Mouse (Mus musculus) CD4-positive helper T cell, adult 2 months (primary cell): ENCODE results near the gene Tctn1.
A peak's percentile ranks its signal among the peaks of the same experiment; 100 is the strongest.

Experiments
- DNase-seq: peaks from one replicate; pipeline ENCODE4 v3.0.0-alpha.2; 2012; ENCODE audit warnings: low read depth, missing footprints, low spot score

The Tctn1 gene

DNA sequence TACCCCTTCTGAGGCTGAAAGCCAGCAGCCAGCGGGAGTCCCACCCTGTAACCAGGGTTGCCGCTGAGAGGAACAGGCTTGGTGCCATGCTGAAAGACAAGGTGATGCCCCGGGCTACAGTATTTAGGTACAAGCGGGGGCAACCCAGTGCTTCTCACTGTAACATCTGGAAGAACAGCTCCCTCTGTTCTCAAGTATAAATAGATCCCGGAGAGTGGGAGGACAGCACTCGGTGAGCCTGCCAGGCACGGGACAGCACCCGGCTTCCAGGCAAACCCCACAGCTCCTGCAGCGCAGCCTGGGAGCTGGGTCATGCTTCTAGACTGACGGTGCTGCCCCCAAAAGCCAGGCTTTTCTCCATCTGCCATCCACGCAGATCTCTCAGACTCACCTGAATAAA is 16.7 kb downstream of the Tctn1 start:
- DNase-seq: no peak

DNA sequence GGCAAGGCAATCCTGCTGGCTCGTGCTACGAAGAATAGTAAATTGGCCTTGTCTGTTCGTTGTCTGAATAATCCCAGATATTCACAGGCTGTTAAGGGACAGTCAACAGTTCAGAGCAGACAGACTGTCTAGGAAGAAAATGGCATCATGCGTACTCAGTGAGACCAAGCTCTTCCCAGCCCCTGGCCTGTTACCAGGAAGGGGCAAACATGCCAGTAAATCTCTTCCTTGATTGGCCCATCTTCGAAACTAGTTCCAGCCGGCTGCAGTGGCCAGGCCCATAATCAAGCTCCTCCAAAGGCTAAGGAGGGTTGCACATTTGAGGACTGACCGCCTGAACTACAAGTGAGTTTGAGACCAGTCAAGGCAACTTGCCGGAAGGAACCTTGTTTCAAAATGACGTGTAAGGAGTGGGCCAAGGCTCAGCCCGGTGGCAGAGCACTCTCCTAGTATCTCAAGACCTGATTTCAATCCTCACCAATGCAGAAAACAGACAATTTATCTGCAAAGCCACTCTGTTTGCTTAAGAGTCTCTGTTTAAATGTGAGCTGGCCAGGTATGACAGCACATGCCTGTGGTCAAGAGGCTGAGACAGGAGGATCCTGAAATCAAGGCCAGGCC is 17.6 kb downstream of the Tctn1 start:
- DNase-seq: no peak

DNA sequence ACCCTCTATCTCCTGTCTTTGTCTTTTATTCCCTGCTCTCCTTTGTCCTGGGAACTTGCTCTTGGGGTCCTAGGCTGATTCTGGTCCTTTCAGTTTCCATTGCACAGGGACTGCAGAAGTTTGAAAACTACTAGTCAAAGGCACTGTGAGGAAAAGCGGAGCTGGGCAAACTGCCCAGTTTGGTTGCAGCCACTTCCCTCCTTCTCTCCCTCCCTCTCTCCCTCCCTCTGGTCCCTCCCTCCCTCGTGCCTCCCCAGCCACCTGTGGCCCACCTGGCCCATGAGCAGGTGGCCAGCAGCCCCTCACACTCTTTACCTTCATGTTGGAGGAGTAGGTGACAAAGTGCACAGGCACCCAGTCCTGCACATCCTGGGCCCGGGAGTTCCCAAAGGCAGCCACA is 19.1 kb downstream of the Tctn1 start:
- DNase-seq: no peak

DNA sequence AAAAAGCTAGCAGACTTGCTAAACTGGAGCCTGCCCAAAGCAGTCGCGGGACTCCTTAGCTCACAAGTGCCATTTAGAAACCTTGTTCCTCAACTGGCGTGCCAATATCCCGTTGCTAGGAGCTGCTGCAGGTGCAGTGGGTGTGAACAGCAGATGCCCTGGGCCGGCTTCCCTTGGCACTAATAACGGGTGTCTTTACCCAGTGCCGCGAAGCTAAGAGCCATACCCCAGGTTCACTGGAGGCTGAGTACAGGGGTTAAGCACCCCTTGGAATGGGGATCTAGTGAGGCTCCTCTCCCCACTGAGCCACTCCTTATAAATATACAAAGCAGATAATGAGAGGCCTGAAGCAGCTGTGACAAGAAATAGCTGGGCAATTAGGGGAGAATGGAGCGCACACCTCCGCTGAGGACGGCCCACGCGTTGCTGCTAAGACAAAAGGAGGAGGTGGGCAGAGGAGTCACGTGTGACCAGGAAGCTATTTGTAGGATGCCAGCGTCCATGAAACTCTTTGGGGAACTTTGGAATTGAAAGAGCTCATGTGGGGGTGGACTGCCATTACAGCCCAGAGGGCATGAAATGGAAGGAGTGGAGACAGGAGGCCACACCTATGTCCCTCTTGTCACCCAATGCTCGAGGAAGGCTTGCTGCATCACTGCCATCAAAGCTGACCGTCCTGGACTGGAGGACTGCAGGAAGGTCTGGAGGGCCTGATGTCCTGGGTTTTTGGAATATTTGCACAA is 20.3 kb downstream of the Tctn1 start:
- no peak for DNase-seq

DNA sequence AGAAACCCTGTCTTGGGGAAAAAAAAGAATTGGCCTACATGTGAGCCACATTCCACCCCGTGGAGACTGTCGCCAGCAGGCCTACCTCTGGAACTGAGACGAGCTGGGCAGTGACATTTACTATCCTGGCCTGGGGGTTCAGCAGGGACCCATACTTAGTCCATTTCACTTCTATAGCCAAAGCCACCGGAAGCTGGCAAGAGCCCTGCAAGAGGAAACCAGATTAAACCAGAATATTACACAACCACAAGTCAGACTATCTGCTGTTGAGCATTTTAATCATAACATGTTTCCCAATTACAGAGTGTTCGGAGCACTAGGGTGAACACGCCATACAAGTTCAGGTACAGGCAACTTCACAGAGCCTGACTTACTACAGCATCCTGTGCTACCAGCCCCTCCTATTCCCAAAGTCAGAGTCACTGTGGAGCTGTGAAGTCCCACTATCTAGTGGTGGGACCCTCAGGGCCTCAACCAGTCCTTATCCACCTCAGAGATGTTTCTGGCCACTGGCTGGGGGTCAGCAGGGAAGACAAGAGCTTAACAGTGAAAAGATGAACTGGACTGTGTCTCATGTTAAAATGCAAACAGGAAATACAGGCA is 21.6 kb downstream of the Tctn1 start:
- DNase-seq: no peak

DNA sequence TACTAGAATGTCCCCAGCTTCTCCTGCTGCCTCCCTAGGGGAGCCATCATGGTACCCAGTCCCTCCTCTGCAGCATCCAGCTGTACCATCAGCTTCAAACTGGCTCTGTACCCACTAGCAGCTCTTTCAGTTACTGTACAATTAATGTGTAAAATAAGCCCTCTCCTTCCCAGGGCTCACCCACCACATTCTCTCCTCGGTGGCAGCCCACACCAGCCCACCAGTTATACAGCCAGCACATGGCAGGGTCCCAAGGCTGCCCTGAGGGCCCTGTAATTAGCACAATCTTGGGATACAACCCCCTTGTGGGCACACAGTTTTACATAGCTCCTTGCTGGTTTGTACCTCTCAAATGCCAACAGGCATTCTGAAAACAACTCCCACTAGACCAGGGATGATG is 23.3 kb downstream of the Tctn1 start:
- DNase-seq: no peak

DNA sequence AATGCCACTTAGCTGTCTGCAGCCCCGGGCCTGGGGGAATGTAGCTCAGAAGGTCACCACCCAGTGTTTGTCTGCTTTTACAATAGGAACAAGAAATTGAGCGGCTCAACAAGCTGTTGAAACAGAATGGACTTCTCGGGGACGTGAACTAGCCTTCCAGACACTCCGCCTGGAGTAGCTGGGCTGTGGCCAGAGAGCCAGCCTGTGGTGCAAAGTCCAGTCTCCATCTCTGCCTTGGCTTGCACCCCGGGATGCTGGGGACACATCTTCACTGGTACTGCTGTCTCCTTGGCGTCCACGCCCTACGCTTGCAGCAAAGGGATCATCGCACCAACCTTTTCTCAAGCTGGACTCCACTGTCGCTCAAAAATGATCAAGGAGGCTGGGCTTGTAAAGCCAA is 23.7 kb downstream of the Tctn1 start:
- DNase-seq: no peak

DNA sequence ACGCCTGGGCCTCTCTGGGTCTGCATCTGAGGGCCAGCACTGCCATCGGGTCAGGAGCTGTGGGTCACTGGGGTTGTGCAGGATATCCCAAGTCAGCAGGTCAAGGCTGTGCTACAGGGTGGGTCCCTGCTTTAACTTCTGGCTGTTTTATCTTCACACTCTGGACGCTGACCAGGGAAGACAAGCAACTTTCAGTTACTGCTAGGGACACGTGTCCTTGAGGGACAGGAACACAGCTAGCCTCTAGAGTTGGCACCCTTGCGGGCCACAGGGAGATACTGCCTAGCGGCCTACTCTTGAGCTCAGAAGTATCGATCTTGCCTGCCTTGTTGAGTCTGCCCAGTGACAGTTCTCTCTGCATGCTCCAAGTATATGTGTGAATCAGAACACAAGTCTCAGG is 24.6 kb downstream of the Tctn1 start:
- DNase-seq: no peak

DNA sequence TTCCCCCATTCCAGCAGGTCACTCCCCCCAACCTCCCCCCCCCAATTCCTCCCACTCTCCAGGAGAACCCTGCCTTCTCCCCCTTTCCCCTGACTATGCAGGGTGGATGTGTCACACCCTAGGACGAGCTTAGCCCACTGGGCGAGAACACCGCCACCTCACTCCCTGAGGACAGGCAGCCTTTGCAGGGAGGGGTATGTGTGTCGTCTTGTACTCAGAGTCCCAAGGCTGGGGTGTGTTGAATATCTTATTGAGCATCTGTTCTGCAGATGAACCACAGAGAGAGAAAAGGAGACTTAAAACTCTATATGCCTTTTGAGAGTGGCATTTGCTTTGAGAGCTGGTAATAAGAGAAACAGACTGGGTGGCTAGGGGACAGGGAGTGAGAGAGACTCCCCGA is 27.1 kb downstream of the Tctn1 start:
- DNase-seq: no peak

DNA sequence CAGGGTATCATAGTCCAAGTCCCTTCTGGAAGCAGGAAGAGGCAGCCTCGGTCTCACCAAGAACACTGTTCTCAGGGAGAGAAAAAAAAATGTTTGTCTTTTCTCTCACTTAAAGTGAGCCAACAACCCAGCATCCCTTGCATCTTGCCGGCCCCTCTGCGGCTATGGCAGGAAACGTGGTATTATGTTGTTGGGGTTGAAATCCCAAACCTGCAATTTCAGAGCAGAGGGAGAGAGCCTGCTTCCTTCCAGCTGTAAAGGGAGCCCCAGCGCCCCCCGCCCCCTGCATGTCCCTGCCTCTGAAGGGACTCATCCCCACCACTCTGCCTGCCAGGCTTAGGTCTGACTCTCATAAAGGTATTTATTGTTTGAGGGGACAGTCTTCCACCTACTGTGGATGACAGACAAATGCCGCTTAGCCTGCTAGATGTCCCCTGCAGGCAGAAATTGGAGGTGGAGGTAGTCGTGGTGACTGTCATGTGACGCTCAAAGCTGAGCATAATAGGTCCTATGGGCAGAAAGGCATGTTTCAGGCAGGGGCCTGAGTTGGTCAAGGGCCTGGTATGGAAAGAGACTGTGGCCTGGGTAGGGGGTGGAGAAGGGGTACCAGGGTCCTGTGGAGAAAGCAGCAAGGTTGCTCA is 28.9 kb downstream of the Tctn1 start:
- DNase-seq: peak; percentile 75

DNA sequence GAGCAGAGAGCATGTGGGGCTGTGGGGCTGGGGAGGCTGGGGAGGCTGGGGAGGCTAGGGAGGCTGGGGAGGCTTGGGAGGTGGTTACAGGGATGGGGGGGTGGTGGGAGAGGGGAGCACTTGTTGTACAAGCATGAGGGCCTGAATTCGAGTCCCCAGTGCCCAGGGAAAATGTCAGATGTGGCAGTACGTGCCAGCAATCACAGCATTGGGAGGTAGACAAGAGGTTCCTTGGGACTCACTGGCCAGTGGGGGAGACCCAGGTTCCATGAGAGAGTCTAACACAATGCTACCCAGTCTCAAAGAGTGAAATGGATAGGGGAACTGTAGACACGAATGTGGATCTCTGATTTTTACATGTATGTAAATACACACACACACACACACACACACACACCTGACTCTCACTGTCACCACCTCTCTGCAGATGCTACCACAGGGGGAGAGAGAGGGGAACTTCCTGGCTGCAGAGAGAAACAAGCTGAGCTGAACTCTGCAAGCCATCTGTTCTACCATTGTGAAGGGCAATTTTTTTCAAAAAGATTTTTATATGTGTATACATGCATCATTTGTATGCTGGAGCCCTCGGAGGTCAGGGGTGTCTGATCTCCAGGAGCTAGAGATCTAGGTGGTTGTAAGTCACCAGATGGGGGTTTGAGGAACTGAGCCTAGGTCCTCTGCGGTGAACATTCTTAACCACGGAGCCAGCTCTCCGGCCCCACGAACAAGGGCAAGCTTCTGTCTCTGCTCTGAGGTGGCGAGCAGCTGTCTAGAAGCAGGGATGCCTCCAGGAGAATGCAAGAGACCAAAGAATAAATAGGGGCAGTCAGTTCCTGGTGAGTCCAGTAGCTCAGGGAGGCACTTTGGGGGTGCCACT is 29.7 kb downstream of the Tctn1 start:
- DNase-seq: peak; percentile 84

DNA sequence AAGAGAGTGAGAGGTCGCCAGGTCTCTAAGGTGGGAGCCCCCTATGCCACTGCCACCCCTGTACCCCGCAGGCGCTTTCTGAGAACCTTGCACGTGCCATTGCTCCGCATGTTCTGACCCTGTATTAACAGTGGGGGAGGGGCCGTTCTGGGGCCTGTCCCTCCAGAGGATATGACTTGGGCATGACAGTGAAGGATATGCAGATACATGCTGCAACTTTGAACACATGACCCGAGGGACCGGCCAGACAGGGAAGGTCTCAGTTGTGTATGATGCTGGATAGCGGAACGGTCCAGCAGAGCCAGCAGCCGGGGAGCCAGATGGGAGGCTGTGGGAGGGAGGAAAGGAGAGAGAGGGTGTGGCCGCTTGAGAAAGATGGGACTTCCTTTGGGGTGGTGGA is 30.6 kb downstream of the Tctn1 start:
- DNase-seq: peak; percentile 81

DNA sequence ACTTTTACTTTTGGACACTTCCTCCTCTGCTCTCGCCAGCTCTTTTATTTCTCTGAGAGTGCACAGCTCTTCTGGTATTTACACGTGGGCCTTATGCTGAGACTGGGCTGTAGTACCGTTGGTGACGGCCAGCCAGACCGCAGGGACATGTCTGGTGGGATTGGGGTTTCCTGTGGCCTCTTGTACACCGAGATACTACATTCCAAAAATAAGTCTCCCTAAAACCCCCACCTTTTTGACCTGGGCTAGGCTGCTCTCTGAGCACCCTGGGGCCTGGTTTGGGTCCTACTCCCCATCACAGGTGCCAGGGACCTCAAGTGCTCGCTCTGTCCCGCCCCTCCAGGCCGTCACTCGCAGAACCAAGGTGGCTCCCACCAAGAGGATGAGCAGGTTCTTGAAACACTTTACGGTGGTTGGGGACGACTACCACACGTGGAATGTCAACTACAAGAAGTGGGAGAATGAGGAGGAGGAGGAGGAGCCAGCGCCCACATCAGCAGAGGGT is 31.1 kb downstream of the Tctn1 start:
- DNase-seq: peak; percentile 65

DNA sequence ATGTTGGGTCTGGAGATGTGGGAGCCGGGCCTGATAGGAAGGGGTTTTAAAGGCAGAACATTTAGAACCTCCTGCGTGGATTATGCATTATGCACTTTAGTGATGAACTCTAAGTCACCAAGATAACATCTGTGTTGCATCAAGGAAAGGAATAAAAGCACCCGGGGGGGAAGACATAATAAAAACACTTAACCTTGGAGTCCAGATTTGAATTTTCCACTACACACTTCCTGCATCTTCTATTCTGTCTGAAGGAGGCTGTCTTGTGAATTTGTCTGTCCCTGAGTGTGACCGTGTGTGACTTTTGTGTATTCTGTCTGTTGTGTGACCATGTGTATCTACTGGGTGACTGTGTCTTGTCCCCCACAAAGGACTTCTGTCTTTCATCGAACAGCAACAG is 32.3 kb downstream of the Tctn1 start:
- peak; percentile 87 for DNase-seq

DNA sequence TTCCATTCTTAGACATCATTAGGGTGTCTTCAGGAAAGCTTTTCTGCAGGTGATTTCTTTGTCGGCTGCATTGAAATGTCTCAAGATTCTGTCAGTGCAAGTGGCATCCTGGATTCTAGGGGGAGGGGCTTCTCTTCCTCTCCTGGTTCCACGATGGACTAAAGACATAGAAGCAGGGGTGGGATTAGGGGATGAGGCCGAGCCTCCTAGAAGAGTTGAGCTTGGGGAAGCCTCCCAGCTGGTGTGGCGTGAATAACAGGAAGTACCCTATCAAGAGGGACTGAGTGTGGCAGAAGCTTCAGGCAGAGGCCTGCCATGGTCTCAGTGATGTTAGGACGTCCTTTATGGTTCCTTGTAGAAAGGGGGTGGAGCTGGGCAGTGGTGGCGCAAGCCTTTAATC is 32.8 kb downstream of the Tctn1 start:
- peak; percentile 58 for DNase-seq

DNA sequence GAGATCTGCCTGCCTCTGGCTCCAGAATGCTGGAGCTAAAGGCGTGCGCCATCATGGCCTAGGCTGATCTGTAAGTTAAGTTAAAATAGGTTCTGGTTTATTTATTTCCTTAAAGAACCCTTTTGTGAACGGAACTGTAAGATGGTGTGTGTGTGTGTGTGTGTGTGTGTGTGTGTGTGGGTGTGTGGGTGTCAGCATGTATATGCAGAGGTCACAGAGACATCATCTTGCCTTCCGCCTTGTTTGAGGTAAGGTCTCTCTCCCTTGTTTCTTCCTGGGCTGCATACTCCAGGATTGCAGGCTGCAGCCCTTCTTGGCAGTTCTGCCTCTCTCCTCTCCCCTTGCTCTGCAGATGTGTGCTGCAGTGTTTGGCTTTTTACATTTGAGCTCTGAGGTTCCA is 33.4 kb downstream of the Tctn1 start:
- DNase-seq: peak; percentile 87

DNA sequence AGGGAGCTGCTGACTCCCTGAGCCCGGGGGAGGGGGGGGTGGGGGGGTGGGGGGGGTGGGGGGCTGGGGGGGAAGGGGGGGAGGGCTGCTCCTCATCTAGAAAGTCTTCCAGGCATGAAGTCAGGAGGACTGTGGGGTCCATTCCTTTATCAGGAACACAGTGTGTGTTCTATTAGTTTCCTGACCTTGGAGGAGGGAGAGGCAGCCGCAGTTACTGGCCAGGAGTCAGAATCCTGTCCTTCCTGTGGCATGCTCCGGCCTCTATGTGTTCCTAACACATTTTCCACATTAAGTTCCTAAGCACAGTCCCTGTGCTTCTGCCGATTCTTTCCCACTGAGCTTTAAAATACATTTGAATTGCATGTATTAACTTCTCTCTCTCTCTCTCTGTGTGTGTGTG is 35.5 kb downstream of the Tctn1 start:
- DNase-seq: no peak

DNA sequence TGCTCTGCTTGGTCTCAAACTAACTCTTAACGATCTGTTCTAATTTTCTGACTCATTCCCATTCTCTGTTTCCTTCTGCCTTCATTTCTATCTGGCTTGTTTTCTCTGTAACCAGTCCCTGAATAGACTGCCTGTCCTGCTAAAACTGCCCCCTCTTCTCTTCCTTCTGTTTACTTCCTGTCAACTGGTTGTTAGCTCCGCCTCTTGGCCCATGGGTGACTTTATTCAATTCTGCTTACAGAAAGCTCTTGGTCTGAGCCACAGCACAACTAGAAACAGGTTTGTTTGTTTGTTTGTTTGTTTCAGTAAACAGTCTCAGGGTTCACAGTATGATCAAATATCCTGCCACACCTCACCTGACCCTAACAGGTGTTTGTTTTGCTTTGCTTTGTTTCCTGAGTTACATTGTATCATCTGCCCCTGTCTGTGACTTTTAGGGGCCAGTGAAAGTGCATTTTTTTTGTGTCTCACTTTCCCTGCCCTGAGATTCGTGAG is 35.9 kb downstream of the Tctn1 start:
- DNase-seq: peak; percentile 28

DNA sequence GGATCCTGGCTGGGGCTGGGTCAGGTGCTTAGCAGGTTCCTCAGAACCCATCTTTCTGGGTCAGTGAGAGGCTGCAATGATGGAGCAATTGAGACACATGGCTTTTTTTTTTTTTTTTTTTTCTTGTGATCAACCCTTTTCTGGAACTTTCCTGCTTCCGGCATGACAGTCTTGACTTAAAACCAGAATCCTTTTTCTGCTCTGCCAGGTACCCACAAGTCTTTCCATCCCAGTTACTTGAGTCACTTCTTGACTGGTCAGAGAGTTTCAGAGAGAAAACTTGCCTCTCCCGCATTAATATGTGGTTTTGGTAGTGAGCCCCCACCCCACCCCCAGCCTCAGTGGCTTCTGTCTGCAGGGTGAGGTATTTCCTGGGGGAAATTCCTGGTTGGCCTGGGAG is 40.0 kb downstream of the Tctn1 start:
- peak; percentile 71 for DNase-seq

DNA sequence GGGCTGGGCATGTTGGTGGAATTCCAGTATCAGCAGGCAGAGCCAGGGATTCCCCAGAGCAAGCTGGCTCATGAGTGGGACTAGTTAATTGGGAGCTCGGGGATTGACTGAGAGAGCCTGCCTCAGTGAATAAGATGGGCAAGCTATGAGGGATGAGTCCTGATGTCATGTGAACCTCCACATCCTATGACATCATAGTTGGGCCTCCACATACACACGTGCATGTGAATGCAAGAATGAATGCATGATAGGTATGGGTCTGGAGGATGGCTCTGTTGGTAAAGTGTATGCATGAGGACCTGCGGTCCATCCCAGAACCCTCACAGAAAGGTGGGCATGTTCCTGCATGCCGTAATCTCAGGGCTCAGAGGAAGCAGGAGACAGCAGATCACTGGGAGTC is 43.2 kb downstream of the Tctn1 start:
- DNase-seq: no peak
